Mouse (Mus musculus) naive thymus-derived CD4-positive, alpha-beta T cell, adult 2 months (primary cell): ENCODE data around the gene Gm37240.
"Not testable (repeated sequence)": the region's sequence is repeated elsewhere in the genome, so short reads cannot be mapped to it uniquely, and the experiment has no call there.

ENCODE experiments used
- DNase-seq: peaks from one replicate; pipeline ENCODE4 v3.0.0-alpha.2; 2011; ENCODE audit warnings: low read depth

Gm37240 gene

DNA sequence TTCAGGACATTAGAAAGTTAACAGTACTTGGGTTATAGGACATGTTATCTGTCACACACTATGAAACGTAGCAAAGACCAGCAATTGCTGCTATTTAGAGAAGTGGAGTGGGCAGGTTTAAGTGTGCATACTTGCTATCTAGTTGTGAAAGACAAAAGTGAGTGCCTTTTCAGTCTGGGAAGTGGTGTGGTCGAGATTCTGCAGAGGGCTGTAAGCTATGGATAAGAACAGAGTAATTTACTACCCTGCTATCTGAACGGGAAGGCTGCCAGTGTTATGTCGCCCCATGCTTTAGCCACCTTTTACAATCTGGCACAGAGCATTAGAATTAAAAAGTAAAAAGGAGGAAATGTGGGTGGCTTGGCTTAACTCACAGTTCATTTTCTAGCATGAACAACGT is 1300.6 kb downstream of the Gm37240 start:
- no peak for DNase-seq

DNA sequence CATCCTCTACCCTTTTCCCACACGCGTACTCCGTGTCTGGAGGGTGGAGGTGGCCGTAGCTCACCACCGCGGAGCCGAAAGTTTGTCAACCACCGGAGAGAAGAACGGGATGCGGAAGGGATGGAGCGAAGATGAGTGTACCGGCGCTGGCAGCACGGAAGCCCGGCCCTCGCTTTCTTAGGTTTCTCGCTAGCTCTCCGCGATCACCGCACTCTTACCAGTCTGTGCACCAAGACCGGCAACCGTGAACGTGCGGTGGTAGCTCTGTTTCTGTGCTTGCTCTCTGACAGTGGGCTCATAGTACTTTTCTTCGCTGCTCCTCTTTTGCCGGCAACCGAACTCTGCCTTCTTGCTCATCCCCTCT is 1304.4 kb downstream of the Gm37240 start:
- no peak for DNase-seq

DNA sequence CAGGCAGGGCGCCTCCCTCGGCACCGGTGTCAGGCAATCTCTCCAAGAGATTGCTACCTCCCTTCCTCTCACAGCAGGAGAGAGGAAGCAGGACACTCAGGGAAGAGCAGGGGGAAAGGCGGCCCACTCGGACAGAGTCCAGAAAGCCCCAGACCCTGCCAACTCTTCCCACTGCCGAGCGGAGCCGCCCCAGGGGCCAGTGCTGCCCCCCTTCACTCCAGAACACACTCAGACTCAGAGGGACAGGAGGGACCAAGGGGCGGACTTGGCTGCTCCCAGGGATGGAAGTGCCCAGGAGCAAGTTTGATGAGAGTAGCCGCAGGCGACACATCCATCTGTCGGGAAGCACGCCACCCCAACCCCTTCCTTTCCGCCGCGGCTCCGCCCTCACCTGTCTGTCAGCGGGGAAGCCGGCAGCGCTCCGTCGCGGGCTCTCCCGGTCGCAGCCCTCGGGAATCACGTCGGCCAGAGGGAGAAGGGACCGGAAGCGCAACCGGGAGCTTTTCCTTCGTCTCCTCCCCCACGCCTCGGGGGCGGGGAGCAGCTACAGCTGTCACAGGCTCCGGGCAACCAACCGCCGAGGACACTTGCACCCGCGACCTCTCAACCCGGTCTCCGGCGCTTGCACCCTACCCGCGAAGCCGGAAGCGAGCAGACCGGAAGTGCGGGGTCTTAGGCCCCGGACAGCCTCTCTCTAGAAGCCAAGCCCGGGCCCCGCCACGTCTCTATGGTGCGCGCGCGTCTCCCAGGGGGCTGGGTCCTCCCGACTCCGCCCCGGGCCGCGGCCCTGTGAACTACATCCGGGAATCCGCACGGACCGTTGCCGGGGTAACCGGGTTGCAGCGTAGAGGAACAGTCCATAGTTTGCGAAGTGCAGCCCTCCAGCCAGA is 1305.0 kb downstream of the Gm37240 start, which contains the start of gene Arfip1:
Gene Arfip1, minus strand, starts transcription at position 603 of the 890 bp plus-strand sequence.
- DNase-seq, result peak; percentile 93

DNA sequence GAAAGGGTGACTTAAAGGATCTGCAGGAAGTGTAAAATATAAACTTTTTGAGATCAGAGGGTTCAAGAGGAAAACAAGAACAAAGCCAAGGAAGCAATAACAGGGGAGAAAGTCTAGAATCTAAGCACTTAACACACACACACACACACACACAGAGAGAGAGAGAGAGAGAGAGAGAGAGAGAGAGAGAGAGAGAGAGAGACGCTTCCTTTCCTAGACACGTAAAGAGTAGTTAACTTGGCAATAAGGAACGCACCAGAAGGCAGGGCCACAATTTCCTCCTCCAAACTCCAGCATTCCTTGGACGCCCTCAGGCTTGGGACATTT is 1305.7 kb downstream of the Gm37240 start:
- peak; percentile 69 for DNase-seq

DNA sequence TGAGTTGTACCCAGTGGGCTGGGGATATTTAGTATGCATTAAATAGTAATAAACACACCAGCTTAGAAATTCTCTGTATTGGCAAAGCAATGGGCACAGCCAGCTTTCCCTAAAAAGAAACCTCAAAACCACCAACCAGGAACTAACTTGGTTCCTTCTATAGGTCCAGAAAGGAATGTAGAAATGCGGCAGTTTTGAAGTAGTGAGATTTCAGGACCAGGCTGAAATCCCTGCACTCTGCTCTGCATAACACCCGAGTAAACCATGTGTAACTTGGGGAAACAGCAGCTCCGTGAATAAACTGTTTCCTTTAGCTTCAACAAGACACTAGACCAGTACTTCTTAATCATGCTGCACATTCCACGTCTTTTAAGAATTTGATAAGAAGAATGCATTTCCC is 1306.6 kb downstream of the Gm37240 start:
- no peak for DNase-seq

DNA sequence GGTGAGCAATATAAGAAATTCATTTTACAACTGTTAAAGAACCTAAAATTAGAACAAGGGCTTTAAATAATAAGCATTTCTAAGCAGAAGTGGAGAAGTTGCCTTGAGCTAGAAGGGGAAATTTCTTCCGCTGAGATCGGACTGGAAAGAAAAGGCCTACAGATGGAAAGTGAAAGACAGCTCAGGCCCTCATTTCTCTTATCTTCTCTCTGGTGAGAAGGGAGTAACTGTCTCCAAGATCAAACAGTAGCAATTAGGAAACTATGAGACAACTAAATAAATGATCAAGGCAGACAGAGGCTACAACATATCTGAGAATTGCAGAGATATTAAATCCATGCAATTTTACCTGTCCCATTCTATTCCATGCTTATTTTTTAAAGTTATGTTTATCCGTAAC is 1316.8 kb downstream of the Gm37240 start:
- no peak for DNase-seq

DNA sequence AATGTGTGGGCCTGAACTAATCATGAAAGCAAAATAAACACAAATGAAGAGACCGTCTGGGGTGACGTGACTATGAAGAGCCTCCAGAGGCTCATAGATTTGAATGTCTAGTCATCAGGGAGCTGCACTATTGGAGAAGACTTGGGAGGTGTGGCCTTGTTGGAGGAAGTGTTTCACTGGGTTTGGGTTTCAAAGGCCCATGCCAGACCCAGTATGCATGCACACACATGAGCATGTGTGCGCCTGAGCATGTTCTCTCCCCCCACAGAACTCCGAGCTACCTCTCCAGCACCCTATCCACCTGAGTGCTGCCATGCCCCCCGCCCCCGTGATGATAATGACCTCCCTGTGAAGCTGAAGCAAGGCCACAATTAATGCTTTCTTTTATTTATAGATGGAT is 1317.7 kb downstream of the Gm37240 start:
- no peak for DNase-seq

DNA sequence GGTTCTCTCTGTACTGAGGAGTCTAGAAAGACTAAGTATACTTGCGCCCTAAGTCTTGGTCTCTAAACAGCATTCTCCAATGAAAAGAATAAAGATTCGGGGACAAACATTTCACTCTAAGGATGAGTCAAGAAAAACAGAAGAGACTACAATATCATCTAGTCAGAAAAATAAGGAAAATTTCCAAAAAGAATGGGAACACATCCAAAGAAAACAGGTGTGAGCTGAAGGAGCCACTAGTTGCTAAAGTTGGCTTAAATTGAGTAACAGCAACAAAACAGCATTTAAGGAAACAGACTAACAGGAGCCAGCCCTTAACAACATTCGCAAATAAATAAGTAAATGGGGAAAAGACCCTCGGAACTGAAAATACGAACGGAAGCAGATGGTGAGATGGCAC is 1318.8 kb downstream of the Gm37240 start:
- DNase-seq, result no peak

DNA sequence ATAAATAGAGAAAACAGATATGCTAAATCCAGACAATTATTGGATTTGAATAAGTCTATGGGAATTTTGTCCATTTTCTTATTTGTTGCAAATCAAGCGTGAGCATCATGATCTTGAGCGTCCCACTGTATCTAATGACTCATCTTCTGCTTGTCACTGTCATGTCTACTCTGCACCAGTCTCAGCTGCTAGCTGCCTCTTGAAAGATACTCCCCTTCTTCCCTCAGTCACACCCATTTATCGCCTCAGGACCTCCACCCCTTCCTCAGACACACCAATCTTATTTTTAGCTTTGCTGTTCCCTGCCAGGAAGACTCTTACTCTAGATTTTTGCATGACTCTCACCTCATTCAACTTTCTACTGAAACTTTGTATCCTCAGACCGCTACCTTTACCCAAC is 1323.9 kb downstream of the Gm37240 start:
- no peak for DNase-seq

DNA sequence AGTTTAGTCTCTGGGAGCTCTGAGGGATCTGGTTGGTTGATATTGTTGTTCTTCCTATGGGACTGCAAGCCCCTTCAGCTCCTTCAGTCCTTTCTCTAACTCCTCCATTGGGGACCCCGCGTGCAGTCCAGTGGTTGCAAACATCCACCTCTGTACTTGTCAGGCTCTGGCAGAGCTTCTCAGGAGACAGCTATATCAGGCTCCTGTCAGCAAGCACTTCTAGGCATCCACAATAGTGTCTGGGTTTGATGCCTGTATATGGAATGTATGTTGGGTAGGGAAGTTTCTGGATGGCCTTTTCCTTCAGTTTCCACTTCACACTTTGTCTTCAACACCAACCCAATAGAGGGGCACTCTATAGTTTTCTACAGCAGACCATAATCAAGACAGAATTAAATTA is 1324.4 kb downstream of the Gm37240 start:
- not testable (repeated sequence) for DNase-seq

DNA sequence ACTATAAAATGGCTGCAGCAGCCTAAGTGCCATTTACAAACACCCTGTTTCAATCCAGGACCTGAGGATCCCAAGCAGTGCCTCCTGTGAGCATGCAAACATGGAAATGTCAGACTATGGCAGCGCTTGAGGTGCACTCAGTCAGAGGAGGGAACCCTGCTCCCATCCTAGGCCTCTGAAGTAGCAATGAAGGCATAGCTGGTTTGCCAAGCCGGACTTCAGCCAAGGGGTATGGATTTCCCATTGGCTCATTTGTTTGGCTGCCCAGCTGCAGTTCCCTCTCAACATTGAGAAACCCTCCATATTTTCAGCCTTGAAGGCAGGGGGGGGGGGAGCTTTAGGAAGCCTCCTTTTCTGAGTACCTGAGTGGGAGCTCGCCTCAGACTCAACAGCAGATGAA is 1329.0 kb downstream of the Gm37240 start:
- DNase-seq, result no peak

DNA sequence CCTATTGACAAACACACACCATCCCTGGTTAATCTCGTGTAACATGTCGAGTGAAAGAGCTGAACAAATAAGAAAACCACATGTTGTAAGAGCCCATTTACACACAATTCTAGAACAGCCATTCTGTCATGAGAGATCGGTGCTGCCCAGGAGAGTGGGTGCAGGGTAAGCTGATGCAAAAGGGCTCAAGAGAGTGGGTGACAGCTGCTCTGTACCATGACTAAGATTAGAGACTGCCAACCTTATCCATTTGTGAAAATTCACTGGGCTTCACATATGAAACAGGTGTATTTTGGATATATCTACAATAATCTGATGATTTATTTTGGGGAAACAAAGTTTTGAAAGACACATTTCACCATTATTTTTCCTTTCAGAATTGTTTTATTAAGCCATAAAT is 1331.5 kb downstream of the Gm37240 start:
- no peak for DNase-seq

DNA sequence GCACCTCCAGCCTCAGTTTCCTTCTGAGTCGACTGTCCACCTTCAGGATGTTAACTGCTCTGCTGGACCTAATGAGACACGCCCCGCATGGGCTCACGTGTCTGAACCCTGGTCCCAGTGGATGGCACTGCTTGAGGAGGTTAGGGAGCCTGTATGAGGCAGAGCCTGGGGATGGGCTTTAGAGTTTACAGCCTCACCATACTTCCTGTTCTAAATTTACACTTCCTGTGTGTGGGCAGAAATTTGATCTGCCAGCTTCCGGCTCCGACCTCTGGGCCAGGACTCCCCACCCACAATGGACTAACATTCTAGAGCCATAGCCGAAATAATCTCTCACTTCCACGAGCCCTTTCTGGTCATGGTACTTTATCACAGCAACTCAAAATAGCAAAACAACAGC is 1340.1 kb downstream of the Gm37240 start:
- DNase-seq, result peak; percentile 31

DNA sequence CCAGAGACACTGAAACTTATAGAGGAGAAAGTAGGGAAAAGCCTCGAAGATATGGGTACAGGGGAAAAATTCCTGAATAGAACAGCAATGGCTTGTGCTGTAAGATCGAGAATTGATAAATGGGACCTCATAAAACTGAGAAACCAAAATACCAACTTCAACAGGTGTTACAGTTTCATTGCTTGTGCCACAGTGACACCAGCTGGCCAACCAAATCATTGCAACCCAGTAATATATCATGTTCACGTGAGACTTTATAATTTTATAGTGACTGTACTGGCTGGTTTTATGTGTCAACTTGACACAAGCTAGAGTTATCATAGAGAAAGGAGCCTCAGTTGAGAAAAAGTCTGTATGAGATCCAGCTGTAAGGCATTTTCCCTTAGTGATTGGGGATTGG is 1344.9 kb downstream of the Gm37240 start:
- DNase-seq, result peak; percentile 79

DNA sequence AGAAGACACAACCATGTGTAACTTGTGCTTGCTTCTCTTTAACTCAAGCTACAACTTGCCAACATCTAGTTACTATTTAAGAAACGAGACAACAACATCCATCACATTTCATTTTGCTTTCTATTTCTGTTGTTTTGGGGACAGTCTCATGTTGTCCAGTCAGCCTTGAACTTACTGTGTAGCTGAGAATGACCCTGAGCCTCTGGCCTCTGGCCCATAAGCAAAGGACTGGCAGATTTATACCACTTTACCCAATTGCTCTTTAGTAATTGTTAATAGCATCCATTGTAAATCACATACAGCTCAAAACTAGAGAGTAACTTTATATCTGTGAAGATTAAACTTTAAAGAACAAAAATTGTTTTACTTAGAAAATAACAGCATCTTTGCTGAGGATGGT is 1345.4 kb downstream of the Gm37240 start:
- DNase-seq, result no peak

DNA sequence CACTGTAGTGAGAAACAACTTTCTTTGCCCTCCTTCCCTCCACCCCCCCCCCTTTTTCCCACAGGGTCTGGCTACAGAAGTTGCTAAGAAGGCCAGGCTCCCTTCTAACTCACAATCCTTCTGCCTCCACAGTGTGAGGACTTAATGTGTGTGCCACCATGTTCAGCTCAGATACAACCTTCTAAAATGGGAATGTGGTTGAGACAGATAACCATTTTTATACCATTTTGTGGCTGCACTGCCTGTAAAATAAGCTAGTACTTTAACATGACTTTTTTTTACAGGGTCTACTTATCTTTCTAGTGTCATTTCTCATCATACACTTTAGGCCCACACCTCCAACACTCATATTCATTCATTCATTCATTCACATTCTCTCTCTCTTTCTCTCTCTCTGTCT is 1346.7 kb downstream of the Gm37240 start:
- no peak for DNase-seq

DNA sequence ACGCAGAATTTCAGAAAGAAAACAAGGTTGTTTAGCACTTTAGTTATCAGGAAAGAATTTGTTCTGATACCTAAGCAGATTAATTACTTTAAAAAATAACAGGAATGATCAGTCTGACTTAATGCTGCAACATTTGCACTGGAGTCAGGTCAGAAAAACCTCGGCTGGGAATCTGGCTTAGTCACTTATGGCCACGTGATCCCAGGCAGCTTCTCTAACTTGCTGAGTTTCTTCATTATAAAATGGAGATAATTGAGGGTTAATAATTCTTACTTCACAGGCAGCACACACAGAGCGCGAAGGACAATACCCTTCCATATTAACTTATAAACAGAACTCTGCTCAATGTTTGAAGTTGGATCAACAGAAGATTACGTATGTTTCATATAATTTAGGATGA is 1350.3 kb downstream of the Gm37240 start:
- DNase-seq, result no peak

DNA sequence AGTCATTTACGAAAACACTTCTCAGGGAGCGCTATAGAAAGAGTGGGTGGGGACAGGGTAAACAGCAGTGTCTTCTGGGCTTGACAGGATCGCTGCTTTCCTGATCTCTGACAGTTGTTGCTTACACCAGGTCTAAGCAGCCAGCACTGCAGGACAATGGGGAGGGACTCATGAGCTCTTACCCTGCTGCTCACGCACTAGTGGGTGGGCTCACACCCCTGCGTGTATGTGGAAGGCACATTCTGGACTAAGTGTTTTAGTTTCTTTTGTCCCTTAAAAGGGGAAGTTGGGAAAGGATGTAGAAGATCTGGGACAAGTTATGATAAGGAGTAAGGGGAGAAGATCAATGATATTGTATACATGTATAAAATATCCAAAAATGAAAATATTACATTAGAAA is 1354.1 kb downstream of the Gm37240 start:
- DNase-seq, result no peak

DNA sequence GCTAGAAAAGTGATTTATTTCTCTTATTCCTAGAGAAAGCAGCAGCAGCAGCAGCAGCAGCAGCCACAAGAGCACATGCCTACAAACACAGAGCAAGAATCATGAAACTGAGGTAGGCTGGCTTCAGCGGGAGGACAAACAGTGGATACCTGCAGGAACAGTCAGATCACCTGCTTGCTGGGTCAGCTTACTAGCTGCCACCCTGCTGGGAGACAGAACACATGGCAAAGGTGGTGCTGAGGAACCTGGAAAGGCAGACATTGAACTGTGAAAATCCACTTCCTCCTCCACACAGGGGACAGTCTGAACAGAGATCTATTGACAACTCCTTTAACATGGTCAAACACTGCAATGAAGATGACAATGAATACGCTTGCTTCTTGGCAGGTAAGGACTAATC is 1358.3 kb downstream of the Gm37240 start:
- DNase-seq, result no peak

DNA sequence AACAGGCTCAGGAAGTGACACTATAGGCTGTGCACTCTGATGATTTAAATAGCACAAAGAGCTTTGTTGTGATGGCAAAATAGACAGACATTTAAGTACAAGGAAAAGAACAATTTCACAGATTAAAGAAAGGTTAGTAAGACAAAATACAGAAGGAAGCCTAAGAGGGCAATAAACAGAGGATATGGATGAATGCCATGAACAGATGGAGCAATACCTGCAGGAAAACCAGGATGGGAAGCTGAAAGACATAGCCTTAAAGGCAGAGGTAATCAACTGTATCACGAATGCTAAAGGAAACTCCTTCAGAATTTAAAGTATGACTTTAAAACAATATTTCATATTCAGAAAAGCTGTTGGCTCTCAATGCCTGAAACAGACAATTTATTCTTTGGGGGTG is 1362.4 kb downstream of the Gm37240 start:
- DNase-seq, result no peak

DNA sequence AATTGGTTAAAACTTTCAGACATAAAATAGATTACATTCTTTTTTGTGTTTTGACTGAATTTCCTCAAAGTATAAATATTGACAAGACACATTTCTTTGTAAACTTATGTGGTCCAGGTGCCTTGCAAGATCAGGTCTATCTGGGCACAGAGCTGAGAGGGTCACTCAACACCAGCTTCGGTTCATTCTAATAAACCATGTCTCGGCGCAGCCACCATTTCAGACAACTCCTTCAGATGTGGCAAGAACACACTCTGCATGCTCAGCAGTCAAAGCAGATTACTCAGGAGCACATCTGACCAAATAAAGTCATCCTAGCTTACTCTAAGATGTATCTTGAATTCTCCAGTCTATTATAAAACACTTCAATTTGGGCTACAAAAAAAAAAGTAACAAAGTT is 1371.2 kb downstream of the Gm37240 start:
- no peak for DNase-seq

DNA sequence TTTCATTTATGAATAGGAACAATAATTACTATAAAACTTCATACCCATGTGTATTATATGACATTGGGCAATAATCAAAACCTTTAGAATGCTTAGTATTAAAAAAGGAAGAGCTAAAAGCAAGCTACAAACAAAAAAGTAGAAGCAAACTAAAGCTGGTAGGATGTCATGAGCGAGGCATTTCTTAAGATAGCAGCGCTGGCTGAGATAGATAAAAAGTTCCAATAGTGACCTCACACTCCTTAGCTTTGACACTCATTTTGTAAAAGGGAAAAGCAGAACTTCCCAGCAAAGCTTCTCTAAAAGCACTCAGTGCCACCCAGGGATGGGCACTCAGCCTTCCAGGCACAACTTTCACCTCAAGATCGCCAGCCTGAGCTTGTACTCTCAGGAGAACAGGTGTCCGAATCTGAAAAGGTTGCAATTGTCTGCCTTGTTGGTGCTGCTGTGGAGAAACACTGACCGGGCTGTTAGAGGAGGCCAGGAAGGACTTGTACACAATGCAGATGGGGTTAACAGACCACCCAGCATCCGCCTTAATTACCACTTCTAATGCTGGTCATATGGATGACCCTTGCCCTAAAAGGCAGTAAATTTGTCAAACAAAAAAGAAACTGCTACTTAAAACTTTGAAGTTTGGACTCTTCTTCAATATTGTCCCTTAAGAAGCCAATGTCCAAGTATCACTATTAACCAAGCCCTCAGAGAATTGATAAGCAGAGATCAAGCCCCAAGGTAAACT is 1374.4 kb downstream of the Gm37240 start:
- DNase-seq, result no peak

DNA sequence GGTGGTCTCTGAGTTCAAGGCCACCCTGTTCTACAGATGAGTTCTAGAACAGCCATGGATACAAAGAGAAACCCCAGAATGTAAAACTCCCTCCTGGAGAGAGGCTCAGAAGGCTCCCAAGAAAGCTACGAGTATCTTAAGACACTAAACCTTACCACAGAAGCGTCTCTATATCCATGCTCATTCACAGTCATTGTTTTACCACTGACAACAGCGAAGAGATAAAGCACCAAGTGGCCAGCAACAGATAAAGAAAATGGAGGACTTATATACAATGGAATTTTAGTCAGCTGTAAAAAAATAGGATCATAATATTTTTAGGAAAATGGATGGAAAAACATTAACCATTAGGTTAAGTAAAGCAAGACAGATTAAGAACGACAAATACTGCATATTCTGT is 1382.1 kb downstream of the Gm37240 start:
- no peak for DNase-seq

DNA sequence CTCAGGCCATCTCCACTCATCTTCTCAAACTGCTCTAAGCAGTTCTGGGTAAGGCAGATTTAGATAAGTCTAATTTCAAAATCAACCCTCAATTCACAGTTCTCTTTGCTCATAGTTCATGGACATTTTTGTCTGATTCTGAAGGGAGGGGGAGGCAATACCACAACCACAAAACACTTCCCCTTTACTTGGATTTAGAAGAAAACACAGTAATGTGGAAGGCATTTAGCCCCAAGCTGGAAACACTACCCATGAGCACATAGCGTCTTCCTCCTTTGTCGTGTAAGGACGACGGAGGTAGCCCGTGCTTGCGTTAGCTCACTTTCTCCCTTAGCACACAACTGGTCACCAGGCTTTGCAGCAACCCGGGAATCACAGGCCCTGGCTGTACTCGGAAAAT is 1383.0 kb downstream of the Gm37240 start:
- no peak for DNase-seq
